Mouse (Mus musculus) spleen, postnatal 36 days (tissue): ENCODE measurements around the gene Dok7.
A peak's percentile ranks its signal among the peaks of the same experiment; 100 is the strongest.

Experiments
- DNase-seq, 2 experiments: peaks; one replicate each; pipeline ENCODE4 v3.0.0; 2022; ENCODE audit warnings: low spot score in 2 of 2, mixed read lengths in 1 of 2

Gene Dok7

DNA sequence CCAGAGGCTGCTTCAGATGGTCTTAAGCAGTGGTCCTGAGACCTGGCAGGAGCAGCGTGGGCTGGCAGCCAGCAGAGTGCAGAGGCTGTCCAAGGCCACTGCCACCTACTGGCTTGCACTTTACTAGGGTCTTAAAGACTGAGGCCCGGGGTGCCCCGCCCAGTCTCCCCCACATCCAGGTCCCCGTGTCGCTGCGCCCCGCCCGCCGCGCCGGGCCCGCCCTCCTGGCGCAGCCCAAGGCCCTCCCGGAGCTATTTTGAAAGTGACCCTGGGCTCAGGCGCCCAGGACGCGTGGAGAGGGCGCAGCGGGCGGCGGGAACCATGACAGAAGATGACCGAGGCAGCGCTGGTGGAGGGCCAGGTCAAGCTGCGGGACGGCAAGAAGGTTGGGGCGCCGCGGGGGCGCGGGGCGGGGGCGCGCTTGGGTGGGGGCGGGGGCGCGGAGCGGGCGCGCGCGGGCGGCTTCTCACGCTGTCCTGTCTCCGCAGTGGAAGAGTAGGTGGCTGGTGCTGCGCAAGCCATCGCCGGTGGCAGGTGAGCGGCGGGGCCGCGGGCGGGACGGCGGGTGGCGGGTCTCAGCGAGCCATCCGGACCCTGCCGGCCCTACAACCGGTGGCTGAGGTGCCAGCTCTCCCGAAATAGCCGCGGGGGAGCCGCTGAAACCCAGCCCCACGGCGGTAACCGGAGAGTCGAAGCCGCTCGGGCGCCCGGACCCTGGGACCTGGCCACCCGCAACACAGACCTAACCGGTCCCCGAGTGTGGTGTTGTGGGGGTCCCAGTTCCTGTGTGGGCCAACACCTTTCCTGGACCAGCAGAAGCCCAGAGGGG lies at the start of gene Dok7:
Gene Dok7 (plus strand): TSS at position 163 of the 829 bp plus-strand sequence.
- DNase-seq = no peak

DNA sequence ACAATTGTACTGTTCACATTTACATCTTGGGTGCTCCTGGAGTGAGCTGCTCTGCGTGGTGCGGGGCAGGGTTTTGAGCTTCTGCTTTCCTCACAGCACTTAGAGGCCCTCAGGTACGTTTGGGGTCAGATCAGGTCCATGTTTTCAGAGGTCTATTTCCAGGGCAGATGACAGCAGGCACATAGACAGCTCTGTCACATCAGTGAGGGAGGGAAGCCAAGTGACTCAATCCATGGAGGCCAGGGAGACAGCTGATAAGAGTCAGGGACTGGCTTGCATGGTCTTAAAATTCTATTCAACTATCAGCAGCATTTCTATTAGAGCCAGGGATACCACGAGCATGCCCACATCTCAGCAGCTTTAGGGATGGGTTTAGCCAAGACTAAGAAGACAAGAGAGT lies 47.4 kb upstream of the Dok7 start:
- no peak for DNase-seq

DNA sequence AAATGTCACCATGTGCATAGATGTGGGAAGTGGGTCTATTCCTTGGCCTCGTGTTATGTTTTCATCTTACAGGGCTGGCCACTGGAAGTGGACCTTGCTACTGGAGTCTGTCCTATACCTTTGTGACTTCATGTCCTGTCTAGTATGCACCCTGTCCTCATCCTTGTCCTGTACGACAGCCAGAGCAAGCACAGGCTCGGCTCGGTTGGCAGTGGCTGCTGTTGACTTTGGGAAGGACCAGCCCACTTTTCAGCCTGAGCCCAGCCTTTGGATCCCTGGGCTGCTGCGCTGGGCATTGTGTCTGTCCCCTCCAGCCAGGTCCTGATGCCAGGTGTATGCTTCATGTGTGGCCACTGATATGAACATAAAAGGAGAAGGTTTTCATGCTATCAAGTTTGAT lies 45.9 kb upstream of the Dok7 start:
- no peak for DNase-seq

DNA sequence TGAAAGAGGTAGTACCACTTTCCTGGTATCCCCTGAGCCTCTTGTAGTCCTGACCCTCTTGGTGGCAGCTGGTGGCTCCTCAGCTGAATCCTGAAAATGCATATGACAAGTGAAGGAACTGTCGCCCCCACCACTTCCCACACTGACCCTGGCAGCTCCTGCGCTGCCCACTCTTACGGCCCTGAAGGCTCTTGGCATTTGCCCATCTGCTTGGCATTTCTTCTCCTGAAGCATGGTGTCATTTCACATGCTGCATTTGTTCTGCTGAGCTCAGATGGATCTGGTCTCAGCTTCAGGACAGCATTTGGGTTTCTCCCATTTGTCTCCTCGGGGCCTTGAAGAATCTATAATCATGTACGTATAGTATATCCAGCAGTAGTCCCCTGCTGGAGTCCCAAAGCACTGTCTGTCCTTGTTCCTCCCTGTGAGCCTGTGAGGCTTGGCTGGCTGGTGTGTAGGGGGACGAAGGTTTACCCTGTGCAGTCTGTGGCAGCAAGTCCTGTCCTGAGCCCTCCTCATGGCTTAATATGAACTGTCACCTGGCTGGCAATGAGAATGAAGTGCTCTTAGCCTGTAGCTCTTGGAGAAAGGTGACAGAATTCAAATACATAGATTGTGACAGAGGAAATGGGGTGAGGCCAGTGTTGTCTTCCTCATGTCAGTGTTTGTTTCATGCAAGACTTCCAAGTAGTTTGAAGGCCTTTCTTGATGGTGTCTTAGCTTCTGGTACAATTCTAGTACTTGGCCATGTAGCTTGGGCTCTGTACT lies 45.2 kb upstream of the Dok7 start:
- DNase-seq = no peak

DNA sequence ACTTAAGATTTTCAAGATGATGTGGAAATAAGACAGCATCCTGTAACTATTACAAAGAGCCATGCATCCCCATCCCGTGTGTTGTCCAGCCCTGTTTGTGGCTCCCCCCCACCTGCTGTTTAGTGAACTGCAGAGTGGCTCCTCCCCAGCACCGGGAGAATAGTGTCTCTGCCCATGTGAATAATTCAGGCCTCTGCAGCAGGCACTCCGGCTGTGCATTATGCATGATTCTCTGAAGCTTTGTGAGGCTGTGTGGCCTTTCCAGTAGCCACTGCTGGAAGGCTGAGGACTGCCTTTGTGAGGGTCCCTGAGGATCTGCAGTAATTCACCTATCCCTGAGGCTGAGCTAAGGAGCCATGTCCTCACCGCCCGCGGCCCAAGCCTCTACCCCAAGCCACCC lies 42.5 kb upstream of the Dok7 start:
- no peak for DNase-seq

DNA sequence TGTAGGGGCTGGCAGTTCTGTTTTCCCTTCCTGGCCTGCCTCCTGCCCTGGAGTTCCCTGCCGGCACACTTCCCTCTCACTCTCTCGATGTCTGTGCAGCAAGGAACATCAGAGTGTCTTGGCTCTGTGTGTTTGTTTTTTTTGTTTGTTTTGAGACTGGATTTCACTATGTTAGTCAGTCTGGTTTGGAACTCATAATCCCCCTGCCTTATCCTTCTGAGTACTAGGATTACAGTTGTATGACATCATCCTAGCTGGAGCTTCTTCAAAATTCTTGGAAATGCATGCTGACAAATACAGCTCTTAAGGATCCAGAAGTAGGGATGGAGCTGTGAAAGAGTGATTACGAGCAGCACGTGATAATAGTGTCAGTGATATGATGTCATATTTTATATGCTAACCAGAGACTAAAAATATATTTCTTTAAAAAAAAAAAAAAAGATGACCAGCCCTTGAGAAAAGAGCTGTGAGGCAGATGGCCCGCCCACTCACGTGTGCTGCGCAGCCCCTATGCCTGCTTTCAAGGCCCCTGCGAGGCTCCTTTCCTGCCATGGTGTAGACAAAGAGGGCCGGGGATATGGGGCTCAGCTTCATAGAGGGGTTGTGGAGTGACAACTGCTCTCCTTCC lies 36.8 kb upstream of the Dok7 start:
- DNase-seq = no peak

DNA sequence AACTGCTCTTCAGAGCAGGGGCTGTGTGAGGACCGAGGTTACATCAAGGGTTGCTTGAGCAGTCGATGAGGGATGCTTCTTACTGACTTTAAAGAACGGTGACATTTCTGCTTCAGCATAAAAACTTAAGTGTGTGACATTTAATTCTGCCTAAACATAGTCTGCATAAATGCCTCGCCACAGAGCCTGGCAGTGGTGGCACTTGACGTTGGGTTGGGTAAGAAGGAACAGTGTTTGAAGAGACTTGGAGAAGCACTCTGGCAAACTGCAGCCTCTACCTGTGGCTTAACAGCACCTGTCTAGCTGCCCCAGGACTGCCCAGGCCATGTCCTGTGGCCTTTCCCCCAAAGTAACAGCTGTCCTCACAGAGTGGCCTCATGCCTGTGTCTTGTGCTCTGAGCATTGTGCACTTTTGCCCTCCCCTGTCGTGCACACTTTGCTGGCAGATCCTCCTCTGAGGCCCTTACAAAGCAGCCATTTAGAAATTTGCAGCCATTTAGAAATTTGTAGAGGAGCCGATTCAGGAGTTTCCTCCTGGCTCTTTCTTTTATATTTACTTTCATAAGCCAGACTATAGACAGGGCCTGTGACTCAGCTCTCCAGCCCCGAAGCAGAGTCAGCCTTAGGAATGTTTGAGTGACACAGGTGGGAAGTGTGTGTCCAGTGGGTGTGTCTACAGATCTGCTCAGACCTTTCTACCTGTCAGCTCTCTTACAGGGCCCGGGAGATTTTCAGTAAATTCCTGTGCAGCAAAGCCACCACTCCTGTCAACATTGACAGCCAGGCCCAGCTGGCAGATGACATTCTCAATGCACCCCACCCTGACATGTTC lies 35.9 kb upstream of the Dok7 start:
- DNase-seq = no peak

DNA sequence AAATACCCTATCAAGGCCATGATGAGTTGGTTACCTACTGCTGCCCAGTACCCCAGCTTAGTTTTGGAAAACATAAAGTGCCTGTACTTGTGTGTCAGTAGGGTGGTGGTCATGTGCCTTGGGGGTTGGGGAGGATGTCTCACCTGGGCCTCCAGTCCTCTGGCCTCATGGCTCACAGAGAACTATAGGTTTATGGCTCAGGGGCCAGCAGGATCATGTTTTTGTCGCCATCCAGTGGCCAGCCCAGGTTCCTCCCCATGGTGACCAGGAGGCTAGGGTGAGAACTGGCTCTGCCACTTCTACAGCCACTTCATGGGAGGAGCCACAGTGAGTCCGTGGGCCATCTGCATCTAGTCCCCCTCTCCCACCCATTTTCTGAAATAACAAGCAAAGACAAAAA lies 31.6 kb upstream of the Dok7 start:
- peak; percentile 28 to 33 for DNase-seq

DNA sequence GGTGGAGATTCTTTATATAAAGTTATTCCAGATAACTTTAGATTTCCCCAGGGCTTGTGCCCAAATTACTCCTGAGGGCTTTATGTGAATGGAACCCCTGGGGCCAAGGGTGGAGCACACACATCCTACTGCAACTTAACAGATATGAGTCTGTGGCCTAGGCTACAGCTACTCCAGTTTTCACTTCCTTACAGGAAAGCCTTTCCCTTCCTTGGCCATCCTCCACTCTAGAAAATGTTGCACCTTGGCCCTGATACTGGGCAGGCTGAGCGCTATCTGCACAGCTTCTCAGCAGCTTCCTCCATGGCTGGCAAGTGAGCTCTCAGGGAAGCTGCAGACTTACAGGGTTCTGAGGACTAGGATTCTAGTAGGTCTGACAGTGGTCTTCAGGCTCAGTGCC lies 27.3 kb upstream of the Dok7 start:
- no peak for DNase-seq

DNA sequence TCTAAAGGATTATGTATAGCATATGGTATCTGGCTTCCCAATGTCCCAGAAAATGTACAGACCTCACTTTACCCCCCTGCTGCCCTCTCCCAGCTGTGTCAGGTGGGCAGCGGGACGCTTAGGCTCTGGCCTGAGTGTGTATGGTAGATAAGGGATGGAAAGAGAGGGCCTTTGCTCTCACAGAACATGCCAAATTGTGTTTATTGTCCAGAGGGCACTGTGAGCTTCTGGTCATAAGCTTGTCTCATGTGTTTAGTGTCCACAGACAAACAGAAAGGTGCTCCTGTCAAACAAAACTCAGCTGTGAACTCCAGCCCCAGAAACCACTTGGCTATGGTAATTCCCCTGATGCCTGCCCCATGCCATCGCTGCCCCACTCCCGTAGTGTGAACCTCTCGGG lies 26.8 kb upstream of the Dok7 start:
- no peak for DNase-seq

DNA sequence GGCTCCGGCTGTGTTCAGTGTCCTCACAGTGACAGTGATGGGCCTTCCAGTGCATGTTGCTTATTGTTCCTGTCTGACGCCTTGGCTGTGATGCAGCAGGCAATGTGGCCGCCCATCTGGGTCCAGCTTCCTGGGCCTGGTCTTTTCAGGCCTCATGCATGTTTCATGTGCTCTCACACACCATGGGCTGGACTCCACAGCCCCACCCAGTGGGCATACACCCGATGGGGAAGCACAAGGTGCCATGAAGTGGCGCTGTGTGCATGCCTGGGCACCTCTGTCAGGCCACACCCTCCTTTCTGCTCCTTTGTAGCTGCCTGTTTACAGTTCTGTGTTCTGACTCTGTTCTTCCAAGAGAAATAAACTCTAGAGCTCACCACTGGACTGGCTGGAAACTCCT lies 23.5 kb upstream of the Dok7 start:
- peak; percentile 57 to 60 for DNase-seq

DNA sequence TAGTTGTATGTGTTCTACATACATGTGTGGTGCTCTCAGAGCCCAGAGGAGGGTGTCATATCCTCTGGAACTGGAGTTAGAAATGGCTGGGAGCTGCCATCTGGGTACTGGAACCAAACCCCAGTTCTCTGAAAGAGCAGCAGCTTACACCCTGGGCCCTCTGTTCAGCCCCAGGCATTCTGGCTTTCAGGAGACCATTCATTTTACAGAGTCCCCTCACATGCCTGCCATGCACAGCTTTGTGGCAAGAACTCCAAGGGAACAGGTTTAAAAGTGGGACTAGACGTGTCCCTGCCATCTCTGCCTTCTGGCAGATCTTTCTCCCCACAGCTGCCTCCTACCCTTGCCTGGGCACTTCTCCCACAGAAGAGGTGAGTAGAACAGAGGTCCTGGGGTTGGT lies 22.9 kb upstream of the Dok7 start:
- no peak for DNase-seq

DNA sequence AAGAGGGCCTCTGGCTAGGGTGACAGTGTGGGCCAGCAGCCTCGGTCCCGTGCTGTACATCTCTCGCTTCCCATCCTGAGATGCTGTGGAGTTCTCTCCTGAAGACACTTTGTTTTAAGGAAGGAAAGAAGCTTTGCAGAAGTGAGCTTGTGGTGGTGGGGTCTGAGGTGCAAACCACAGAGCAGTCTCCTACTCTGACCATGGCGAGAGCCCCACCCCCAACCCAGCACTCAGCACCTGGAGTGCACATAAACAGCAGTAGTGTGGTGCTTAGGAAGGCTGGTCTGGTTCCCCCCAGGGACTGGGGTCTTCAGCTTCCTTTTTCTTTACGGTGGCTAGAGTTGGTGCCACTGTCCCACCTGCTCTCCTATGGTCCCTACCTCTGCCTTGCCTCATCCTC lies 21.4 kb upstream of the Dok7 start:
- peak; percentile 22 to 25 for DNase-seq

DNA sequence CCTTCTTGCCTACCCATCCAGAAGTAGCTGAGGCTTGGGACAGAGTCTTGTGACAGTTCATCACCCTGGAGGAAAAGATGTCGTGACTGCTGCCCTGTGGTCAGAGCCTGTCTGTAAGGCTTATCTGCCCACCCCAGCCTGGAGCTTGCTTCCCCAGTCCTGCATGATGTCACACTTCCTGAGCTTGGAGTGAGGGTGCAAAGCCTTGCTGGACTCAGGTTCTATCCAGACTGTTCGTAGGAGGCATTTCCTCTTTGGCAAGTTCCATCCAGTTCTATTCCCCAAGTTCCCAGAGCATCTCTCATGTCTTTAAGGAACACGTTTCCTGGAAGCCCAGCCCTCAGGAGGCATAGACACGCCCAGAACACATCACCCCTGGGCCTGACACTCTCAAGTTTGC lies 20.8 kb upstream of the Dok7 start:
- peak in 1 of 2 experiments; percentile 19 for DNase-seq

DNA sequence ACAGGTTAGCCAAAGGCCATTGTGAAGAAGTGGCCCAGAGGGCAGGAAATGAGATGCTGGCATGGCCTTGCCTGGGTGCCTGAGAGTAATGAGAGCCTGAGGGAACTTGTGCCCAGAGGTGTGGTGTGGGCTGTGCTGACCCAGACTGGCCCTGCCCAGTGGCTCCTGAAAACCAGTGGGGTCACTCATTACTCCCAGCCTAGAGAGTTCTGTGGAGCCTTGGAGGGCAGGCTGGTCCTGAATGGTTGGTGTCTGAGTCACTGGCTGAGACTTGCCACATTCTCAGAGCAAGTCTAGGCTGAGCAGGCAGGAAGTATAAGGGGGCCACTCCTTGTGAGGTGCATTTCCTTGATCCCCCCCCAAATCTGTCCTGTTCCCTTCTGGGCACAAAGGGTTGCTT lies 19.1 kb upstream of the Dok7 start:
- DNase-seq = no peak

DNA sequence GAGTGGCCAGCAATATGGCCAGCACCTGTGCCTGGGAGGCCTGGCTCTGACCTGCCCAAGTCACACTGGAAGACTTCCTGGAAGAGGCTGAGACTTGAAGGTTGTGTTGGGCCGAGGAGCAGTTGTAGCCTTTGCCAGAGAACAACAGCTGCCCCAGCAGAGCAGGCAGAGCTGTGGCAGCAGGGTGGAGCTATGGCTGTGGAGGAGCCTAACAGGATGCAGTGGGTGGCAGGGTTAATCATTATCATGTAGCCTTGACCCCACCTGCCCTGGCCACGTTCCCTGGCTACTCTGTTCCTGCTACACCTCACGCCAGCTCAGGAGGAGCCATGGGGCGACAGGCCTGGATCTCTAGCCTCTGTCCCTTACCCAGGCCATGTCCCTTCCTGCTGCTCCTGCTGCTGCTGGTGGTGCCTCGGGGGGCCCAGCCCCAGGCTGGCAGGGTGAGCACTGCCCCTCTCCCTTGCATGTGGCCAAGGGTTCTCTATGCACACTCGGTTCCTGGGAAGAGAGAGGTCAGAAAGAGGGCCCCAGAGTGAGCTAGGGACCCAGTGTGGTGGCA lies 15.2 kb upstream of the Dok7 start, which contains the start of gene Hgfac:
Gene Hgfac (plus strand): TSS at position 242 of the 562 bp plus-strand sequence.
- DNase-seq = no peak

DNA sequence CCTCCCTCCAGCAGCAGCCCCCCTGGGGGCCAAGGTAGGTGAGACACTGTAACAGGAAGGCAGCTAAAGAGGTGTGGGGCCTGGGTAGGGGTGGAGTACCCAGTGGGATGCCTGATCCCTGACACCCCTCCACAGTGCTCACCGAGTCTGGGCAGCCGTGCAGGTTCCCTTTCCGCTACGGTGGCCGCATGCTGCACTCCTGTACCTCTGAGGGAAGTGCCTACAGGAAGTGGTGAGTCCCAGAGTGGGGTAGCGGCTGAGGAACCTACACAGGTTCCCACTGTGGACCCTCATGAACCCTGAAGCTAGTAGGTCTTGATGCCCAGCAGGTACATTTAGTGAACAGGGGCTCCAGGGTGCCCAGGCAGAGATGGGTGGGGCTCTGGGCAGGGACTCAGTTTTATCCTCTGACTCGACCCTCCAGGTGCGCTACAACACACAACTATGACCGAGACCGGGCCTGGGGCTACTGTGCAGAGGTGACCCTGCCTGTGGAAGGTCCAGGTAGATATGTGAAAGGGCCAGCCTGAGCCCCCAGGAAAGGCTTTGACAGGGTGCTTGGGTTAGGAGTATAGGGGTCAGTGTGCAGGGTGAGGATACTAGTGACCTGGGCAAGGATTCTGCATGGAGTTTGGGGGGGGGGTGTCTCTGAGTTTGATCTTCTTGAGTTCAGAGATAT lies 14.0 kb upstream of the Dok7 start:
- DNase-seq = peak; percentile 22 to 41

DNA sequence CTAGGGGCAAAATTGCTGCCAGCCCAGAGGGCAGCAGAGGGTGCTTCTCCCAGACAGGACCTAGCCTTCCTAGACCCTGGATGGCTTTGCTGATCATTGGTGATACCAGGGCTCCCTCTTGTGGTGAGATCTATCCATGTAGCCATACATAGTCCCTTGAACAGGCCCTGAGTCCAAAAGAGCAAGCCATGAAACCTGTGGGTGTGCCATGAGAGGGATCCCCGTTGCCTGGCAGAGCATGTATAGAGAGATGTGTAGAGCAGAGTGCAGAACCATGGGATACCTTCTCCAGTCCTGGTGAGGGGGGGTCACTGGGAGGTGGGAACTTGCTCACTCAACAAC lies 13.5 kb upstream of the Dok7 start:
- DNase-seq = peak; percentile 59 to 68

DNA sequence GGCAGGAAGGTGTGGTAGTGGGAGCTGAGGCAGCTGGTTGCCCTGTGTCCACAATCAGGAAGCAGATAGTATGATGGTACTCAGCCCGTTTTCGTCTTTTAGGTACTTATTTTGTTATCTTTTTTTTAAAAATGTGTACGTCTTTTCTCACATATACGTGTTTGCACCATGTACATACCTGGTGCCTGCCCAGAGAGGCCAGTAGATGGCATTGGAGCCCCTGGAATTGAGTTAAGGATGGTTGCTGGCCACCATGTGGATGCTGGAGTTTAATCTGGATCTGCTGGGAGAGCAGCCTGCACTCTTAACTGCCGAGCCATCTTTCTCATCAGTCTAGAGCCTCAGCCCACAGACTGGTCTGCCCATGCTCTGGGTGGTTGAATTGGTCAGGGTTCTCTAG lies 6.0 kb upstream of the Dok7 start:
- no peak for DNase-seq

DNA sequence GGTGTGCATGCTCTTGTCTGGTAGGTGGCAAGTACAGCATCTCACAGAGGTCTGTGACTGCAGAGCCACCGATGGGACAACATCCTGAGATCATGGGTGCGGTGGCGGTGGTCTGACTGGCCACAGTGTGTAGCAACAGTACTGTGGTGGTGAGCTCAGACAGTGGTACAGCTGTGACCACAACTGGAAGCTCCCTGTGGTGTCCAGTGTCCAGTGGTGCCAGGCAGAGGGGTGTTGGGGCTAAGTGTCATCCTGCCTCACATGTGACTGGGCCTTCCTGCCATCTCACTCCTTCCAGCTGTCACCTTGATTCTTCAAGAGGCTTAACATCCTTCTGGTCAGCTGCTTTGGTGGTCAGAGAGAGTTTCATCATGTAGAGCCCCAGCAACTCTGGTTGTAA lies 1.9 kb upstream of the Dok7 start:
- no peak for DNase-seq

DNA sequence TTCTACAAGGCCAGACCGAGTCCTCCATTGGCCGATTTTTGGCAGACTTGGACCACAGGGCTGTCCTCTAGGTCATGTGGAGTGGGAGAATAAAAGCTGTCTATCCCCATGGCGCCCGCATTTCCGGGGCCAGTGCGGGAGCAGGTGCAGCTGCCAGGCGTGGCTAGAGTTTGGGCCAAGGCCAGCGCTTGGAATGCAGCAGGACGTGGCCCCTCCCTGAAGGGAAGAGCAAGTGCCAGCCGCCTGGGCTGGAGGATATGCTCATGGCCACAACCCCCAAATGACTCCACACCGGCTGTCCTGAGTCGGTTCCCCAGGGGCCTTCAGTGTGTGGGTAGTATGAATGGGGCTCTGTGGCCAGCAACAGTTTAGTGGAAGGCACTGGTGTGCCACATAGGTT lies 1.5 kb upstream of the Dok7 start:
- no peak for DNase-seq
